Mouse (Mus musculus): ENCODE data around the gene Fermt1. TPM values are rescaled to one million over a fixed set of nuclear protein-coding genes. Genes with fewer than 3 reads are reported as not detected.

Fermt1 gene
- polyA plus RNA-seq, 1 experiment, result 13.7 TPM

DNA sequence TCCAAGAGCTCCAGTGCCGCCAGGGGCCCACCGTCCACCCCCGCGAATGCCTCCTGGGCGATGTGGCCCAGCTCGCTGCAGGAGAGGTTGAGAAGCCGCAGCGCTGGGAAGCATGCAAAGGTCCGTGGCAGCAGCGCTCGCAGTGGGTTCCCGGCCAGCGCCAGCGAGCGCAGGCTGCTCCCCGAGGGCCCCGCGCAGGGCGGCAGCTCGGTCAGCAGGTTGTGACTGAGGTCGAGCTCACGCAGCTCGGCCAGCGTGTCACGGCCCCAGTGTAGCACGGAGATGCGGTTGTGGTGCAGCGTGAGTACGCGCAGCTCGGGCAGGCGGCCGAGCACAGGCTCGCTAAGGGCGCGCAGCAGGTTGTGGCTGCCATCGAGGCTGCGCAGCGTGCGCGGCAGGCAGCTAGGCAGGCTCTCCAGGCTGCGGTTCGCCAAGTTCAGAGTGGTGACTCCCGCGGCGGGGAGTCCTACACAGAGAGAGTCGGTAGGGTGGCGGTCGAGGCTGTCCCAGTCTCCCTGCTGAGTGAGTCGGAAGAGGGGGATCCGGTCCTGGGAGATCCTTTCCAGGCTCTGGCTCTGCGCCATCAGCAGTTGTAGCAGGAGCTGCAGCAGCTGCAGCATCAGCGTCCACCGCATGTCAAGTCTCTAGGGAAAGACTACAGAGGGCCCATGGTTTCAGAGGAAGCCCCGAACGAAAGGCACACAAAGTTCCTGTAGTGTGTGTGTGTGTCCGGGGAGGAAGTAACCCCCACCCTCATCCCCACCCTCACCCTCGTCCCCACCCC, 66.3 kb downstream of the Fermt1 start:
- Histone ChIP-seq H3K4me3 (ENCODE audit: insufficient read depth, low read depth, low read length) (peak overlapping the region; percentile 45), H3K27me3 (replicated peaks; ENCODE audit: control insufficient read depth, insufficient read depth, low read length) (no peaks in the 10 kb centered on the region), H3K36me3 (ENCODE audit: control insufficient read depth, insufficient read depth, low read length) (no peaks in the 10 kb centered on the region), H3K27ac (ENCODE audit: insufficient read depth, low read depth, low read length) (no peak overlapping the region), H3K4me1 (ENCODE audit: control insufficient read depth, insufficient read depth, low read length) (no peaks in the 10 kb centered on the region; the same call in 1 of the 2 replicates)
- DNase-seq, result peak; percentile 24
- under 1% methylated on average over 58 of the region's 58 CpGs for WGBS
- no peak for TF ChIP-seq CTCF (conservative IDR thresholded peaks at IDR 0.05; ENCODE audit: insufficient read depth, insufficient read length, low read depth, low read length)
- no peak for TF ChIP-seq POLR2A (IDR thresholded peaks at IDR 0.05; ENCODE audit: low read depth, low read length)

DNA sequence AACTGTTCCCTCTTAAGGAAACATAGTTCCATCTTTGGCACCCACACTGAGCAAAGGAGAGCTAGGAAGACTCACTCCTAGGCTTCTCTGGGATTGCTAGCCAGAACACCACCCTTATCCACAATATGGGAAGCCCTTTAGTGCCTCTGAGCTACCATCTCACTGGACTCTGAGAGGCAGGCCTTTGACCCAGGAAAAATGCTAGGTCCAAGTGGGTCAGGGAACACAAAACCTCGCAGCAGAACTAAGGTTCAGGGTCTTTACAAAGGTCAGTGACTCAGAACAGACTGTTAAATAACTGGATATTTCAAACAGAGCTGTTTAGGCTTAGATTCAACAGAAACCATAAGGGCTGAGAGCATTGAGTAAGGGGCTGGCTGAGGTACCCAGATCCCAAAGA, 68.7 kb downstream of the Fermt1 start:
- peak; percentile 79 for DNase-seq
- TF ChIP-seq CTCF (conservative IDR thresholded peaks at IDR 0.05; ENCODE audit: insufficient read depth, insufficient read length, low read depth, low read length) (no peak), POLR2A (IDR thresholded peaks at IDR 0.05; ENCODE audit: low read depth, low read length) (no peak)
- H3K4me3 ChIP-seq (ENCODE audit: insufficient read depth, low read depth, low read length), result no peak overlapping the region
- H3K4me1 ChIP-seq (ENCODE audit: control insufficient read depth, insufficient read depth, low read length), result no peaks in the 10 kb centered on the region; the same call in 1 of the 2 replicates
- no peak overlapping the region for H3K27ac ChIP-seq (ENCODE audit: insufficient read depth, low read depth, low read length)
- 38% methylated on average over 1 of the region's 1 CpGs for WGBS
- no peaks in the 10 kb centered on the region for H3K27me3 ChIP-seq (replicated peaks; ENCODE audit: control insufficient read depth, insufficient read depth, low read length)
- H3K36me3 ChIP-seq (ENCODE audit: control insufficient read depth, insufficient read depth, low read length), result no peaks in the 10 kb centered on the region

DNA sequence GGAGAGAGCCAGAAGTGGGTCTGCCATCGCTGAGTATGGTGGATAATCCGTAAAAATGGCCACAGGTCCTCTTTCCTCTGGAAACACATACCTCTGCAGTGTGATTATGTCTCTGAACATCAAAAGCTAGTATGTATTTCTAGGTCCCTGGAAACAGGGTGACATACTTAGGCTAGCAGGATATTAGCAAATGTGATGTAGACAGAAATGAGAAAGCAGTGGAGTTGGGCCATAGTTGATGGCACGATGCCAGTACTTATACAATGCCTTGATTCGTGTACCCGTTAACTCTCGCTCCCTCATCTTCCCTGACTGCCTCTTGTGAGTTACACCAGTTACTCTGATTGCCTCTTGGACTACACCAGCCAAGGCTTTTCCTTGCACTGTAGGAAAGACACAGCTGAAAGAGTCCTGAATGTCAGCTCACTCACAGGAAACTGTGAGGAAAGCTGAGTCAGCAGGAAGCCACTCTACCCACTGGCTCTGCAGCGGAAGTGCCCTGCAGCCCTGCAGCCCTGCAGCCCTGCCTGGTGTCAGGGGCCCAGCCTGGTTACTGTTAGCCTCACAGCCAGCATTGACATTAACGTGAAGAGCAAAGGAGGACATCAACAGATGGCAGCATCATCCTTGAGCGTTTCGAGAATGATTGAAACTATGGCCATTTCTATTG, 71.9 kb downstream of the Fermt1 start:
- Histone ChIP-seq H3K36me3 (ENCODE audit: control insufficient read depth, insufficient read depth, low read length) (no peaks in the 10 kb centered on the region), H3K27ac (ENCODE audit: insufficient read depth, low read depth, low read length) (no peak overlapping the region), H3K4me1 (ENCODE audit: control insufficient read depth, insufficient read depth, low read length) (no peaks in the 10 kb centered on the region; the same call in 1 of the 2 replicates), H3K4me3 (ENCODE audit: insufficient read depth, low read depth, low read length) (no peak overlapping the region), H3K27me3 (replicated peaks; ENCODE audit: control insufficient read depth, insufficient read depth, low read length) (no peaks in the 10 kb centered on the region)
- TF ChIP-seq POLR2A (IDR thresholded peaks at IDR 0.05; ENCODE audit: low read depth, low read length) (no peak), CTCF (conservative IDR thresholded peaks at IDR 0.05; ENCODE audit: insufficient read depth, insufficient read length, low read depth, low read length) (no peak)
- no peak for DNase-seq
- WGBS, result 73% methylated on average over 10 of the region's 10 CpGs

DNA sequence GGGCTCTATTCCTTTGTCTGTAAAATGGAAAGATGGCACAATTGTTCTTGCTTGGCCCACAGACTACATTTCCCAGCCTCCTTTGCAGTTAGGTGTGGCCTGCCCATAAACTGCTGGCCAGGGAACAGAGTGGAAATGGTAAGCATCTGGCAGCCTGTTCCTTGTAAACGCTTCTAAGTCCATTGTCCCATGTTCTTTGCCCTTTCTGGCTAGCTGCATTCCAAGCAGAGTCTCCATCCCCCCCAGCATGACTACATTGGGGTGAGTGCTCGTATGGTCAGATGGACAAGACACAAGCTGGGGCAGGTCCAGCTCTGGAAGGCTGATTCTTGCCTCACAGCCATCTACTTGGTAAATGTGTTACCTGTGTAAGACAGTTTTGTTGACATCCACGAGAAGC, 74.0 kb downstream of the Fermt1 start:
- Histone ChIP-seq H3K36me3 (ENCODE audit: control insufficient read depth, insufficient read depth, low read length) (no peaks in the 10 kb centered on the region), H3K27ac (ENCODE audit: insufficient read depth, low read depth, low read length) (no peak overlapping the region), H3K4me3 (ENCODE audit: insufficient read depth, low read depth, low read length) (no peak overlapping the region), H3K27me3 (replicated peaks; ENCODE audit: control insufficient read depth, insufficient read depth, low read length) (no peaks in the 10 kb centered on the region), H3K4me1 (ENCODE audit: control insufficient read depth, insufficient read depth, low read length) (no peaks in the 10 kb centered on the region)
- TF ChIP-seq POLR2A (IDR thresholded peaks at IDR 0.05; ENCODE audit: low read depth, low read length) (no peak), CTCF (conservative IDR thresholded peaks at IDR 0.05; ENCODE audit: insufficient read depth, insufficient read length, low read depth, low read length) (no peak)
- 41% methylated on average over 3 of the region's 3 CpGs for WGBS
- DNase-seq, result peak; percentile 96

DNA sequence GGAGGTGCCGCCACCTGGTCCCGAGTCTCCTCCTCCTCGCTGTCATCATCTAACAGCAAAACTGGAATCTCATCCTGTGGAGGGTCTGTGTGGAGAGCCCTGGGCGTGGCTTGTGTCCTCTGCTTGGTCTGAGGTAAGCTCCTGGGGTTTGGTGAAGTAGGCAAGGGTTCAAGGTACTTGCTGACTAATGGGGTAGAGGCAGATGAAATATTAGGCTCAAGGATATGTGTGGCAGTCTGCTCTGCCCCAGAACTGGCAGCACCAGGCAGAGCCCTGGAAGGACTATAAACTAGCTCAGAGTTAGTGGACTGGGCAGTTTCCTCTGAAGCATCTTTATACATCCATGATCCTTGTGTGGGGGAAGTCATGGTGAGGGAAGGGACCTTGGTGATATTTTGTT, 75.4 kb downstream of the Fermt1 start:
- WGBS, result 82% methylated on average over 4 of the region's 4 CpGs
- Histone ChIP-seq H3K4me3 (ENCODE audit: insufficient read depth, low read depth, low read length) (no peak overlapping the region), H3K36me3 (ENCODE audit: control insufficient read depth, insufficient read depth, low read length) (peaks cover 2% of the 10 kb centered on the region; the same call in 1 of the 2 replicates), H3K27ac (ENCODE audit: insufficient read depth, low read depth, low read length) (no peak overlapping the region), H3K4me1 (ENCODE audit: control insufficient read depth, insufficient read depth, low read length) (no peaks in the 10 kb centered on the region), H3K27me3 (replicated peaks; ENCODE audit: control insufficient read depth, insufficient read depth, low read length) (no peaks in the 10 kb centered on the region)
- no peak for TF ChIP-seq CTCF (conservative IDR thresholded peaks at IDR 0.05; ENCODE audit: insufficient read depth, insufficient read length, low read depth, low read length)
- TF ChIP-seq POLR2A (IDR thresholded peaks at IDR 0.05; ENCODE audit: low read depth, low read length), result no peak
- DNase-seq, result no peak

DNA sequence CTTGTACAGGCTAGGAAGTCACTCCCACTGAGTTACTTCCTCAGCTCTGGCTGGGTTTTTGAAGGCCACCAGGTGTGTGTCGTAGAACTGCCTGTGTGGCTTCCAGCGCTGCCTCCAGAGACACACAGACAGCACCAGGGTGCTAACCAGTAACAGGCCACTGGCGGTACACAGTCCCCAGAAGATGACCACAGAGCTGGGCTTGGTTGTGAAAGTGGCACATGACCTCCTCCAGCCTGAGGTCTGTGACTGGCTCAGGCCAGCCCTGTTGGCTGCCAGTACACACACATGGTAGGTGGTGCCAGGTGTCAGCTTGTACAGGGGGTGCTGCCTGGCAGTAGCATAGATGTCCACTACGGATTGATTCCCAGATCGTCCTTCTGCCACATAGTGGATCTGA, 76.0 kb downstream of the Fermt1 start:
- TF ChIP-seq POLR2A (IDR thresholded peaks at IDR 0.05; ENCODE audit: low read depth, low read length), result no peak
- no peak for TF ChIP-seq CTCF (conservative IDR thresholded peaks at IDR 0.05; ENCODE audit: insufficient read depth, insufficient read length, low read depth, low read length)
- no peak for DNase-seq
- no peaks in the 10 kb centered on the region for H3K27me3 ChIP-seq (replicated peaks; ENCODE audit: control insufficient read depth, insufficient read depth, low read length)
- peaks cover 2% of the 10 kb centered on the region; the same call in 1 of the 2 replicates for H3K36me3 ChIP-seq (ENCODE audit: control insufficient read depth, insufficient read depth, low read length)
- H3K4me3 ChIP-seq (ENCODE audit: insufficient read depth, low read depth, low read length), result no peak overlapping the region
- 84% methylated on average over 5 of the region's 5 CpGs for WGBS
- no peak overlapping the region for H3K27ac ChIP-seq (ENCODE audit: insufficient read depth, low read depth, low read length)
- H3K4me1 ChIP-seq (ENCODE audit: control insufficient read depth, insufficient read depth, low read length), result no peaks in the 10 kb centered on the region

DNA sequence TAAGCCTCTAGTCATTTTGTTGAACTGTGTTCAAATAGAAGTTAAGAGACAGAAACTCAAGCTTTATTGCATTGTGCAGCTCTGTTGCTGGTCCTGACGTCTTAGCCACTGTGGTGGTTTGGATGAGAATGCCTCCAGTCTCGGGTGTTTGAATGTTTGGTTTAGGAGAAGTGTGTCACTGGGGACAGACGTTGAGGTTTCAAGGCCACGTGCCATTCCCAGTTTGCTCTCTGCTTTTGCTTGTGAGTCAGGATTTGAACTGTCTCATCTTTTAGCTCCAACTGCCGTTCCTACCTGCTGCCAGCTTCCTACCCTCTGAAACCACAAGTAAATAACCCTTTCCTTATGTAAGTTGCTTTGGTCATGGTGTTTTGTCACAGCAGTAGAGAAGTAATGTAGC, 78.2 kb downstream of the Fermt1 start:
- whole genome bisulfite sequencing, result 78% methylated on average over 5 of the region's 5 CpGs
- Histone ChIP-seq H3K36me3 (ENCODE audit: control insufficient read depth, insufficient read depth, low read length) (peaks cover 2% of the 10 kb centered on the region), H3K4me1 (ENCODE audit: control insufficient read depth, insufficient read depth, low read length) (no peaks in the 10 kb centered on the region), H3K4me3 (ENCODE audit: insufficient read depth, low read depth, low read length) (no peak overlapping the region), H3K27me3 (replicated peaks; ENCODE audit: control insufficient read depth, insufficient read depth, low read length) (no peaks in the 10 kb centered on the region), H3K27ac (ENCODE audit: insufficient read depth, low read depth, low read length) (no peak overlapping the region)
- TF ChIP-seq CTCF (conservative IDR thresholded peaks at IDR 0.05; ENCODE audit: insufficient read depth, insufficient read length, low read depth, low read length) (no peak), POLR2A (IDR thresholded peaks at IDR 0.05; ENCODE audit: low read depth, low read length) (no peak)
- no peak for DNase-seq
